Mouse (Mus musculus) bone marrow, adult 2 months (tissue): ENCODE data around the gene Wdr83os. TPM values are rescaled to one million over a fixed set of nuclear protein-coding genes. Genes with fewer than 3 reads are reported as not detected.
"Not testable (repeated sequence)": the region's sequence is repeated elsewhere in the genome, so short reads cannot be mapped to it uniquely, and the experiment has no call there.

Experiments
- H3K27ac ChIP-seq: fragments of 200-500 bp; 2 replicates; pipeline ENCODE4 v1.5.1; 2012; ENCODE audit warnings: low read depth, mild to moderate bottlenecking, control low read depth, inconsistent platforms, low read length; ENCODE audit not compliant: control insufficient read depth, poor library complexity, insufficient read depth
- H3K4me1 ChIP-seq: fragments of 200-500 bp; 2 replicates; pipeline ENCODE4 v1.6.1; 2011; ENCODE audit warnings: low read length; ENCODE audit not compliant: control insufficient read depth, insufficient read depth
- H3K4me3 ChIP-seq: fragments of 200-500 bp; replicated peaks from 2 replicates; pipeline ENCODE3; 2011; ENCODE audit warnings: mild to moderate bottlenecking, low read depth, low read length, control low read depth; ENCODE audit not compliant: control insufficient read depth
- CTCF ChIP-seq: fragments of 200-500 bp; IDR thresholded peaks from 2 replicates; pipeline ENCODE4 v1.5.1; 2011; ENCODE audit warnings: low read length, control low read depth; ENCODE audit not compliant: control insufficient read depth, insufficient read depth
- POLR2A ChIP-seq: fragments of 200-500 bp; IDR thresholded peaks from 2 replicates; pipeline ENCODE4 v1.6.1; 2011; ENCODE audit warnings: low read depth, mild to moderate bottlenecking, control low read depth, low read length, borderline replicate concordance; ENCODE audit not compliant: control insufficient read depth
- WGBS: fragments of 180-500 bp; shearing (Covaris S2); methylation state at CpG from one replicate; pipeline ENCODE4 v1.1.7; 2018; 5-methylcytosine and 5-hydroxymethylcytosine counted together
- polyA plus RNA-seq: library from polyadenylated mRNA; stranded (reverse); fragments of >200 nt; gene quantifications from 2 replicates; pipeline ENCODE4 v1.2.4, GENCODE M21; 2011; ENCODE audit warnings: low replicate concordance; ENCODE audit not compliant: missing spikeins, insufficient read depth, insufficient read length

The Wdr83os gene
- polyA plus RNA-seq, 1 experiment: 26.9 TPM

- H3K27ac ChIP-seq: no peak overlapping the region
- no peaks in the 10 kb centered on the region; the same call in 1 of the 2 replicates for H3K4me1 ChIP-seq
- no peak for TF ChIP-seq POLR2A
- TF ChIP-seq CTCF: peak; percentile 99
- WGBS: 0% methylated on average over 2 of the region's 2 CpGs
- H3K4me3 ChIP-seq: no peak overlapping the region
Observed at GRCm38 (mm10) chr8:85076993-85077392, 3.5 kb upstream of the Wdr83os start.

- TF ChIP-seq POLR2A (no peak), CTCF (no peak)
- Histone ChIP-seq H3K4me3 (peak overlapping the region; percentile 94), H3K4me1 (no peaks in the 10 kb centered on the region; the same call in 1 of the 2 replicates), H3K27ac (peak overlapping the region; percentile 88)
- under 1% methylated on average over 25 of the region's 25 CpGs for WGBS
Observed at GRCm38 (mm10) chr8:85080214-85080531, 367 bp upstream of the Wdr83os start.

- 0% methylated on average over 9 of the region's 9 CpGs for WGBS
- TF ChIP-seq POLR2A: no peak
- TF ChIP-seq CTCF: no peak
- no peaks in the 10 kb centered on the region; the same call in 1 of the 2 replicates for H3K4me1 ChIP-seq
- peak within 1 kb of the TSS; percentile 88 for H3K27ac ChIP-seq
- H3K4me3 ChIP-seq: peak within 1 kb of the TSS; percentile 94
Observed at GRCm38 (mm10) chr8:85081216-85081555, 646 bp downstream of the Wdr83os start, which contains the start of gene Wdr83. Gene Wdr83, minus strand, starts transcription at chr8:85081306.

GRCm38 (mm10) chr8:85082169-85082568 lies 1.6 kb downstream of the Wdr83os start:
- WGBS: 17% methylated on average over 4 of the region's 4 CpGs
- not testable (repeated sequence) for H3K4me1 ChIP-seq, H3K4me3 ChIP-seq
- peak overlapping the region; percentile 88 for H3K27ac ChIP-seq

GRCm38 (mm10) chr8:85083108-85083813 lies 2.7 kb downstream of the Wdr83os start, which contains the start of gene Man2b1:
Gene Man2b1, plus strand, starts transcription at chr8:85083270.
- Histone ChIP-seq H3K4me1 (no peaks in the 10 kb centered on the region; the same call in 1 of the 2 replicates), H3K4me3 (peak within 1 kb of the TSS; percentile 91), H3K27ac (peak within 1 kb of the TSS; percentile 82)
- no peak; the same call in 1 of the 2 replicates for TF ChIP-seq CTCF
- peak; percentile 93 for TF ChIP-seq POLR2A
- under 1% methylated on average over 30 of the region's 30 CpGs for WGBS

- 12% methylated on average over 8 of the region's 8 CpGs for WGBS
- Histone ChIP-seq H3K27ac (peak overlapping the region; percentile 58; the same call in 1 of the 2 replicates), H3K4me1 (no peaks in the 10 kb centered on the region; the same call in 1 of the 2 replicates), H3K4me3 (peak overlapping the region; percentile 91)
- TF ChIP-seq POLR2A (no peak), CTCF (no peak)
Observed at GRCm38 (mm10) chr8:85084633-85085032, 4.1 kb downstream of the Wdr83os start.

GRCm38 (mm10) chr8:85086238-85086637 lies 5.7 kb downstream of the Wdr83os start:
- Histone ChIP-seq H3K4me1 (no peaks in the 10 kb centered on the region; the same call in 1 of the 2 replicates), H3K4me3 (no peak overlapping the region), H3K27ac (no peak overlapping the region)
- no peak for TF ChIP-seq POLR2A
- TF ChIP-seq CTCF: 0 out of 2 replicates have a peak, but pooled peaks have one; percentile 4
- WGBS: 71% methylated on average over 3 of the region's 3 CpGs

GRCm38 (mm10) chr8:85088771-85089170 lies 8.2 kb downstream of the Wdr83os start:
- Histone ChIP-seq H3K27ac (no peak overlapping the region), H3K4me1 (no peaks in the 10 kb centered on the region; the same call in 1 of the 2 replicates), H3K4me3 (no peak overlapping the region)
- TF ChIP-seq POLR2A (no peak), CTCF (no peak)
- WGBS: 69% methylated on average over 2 of the region's 2 CpGs

GRCm38 (mm10) chr8:85090856-85091255 lies 10.3 kb downstream of the Wdr83os start:
- TF ChIP-seq POLR2A (no peak), CTCF (no peak)
- 87% methylated on average over 11 of the region's 11 CpGs for WGBS
- no peaks in the 10 kb centered on the region for H3K4me1 ChIP-seq
- no peak overlapping the region for H3K4me3 ChIP-seq
- H3K27ac ChIP-seq: no peak overlapping the region
